Mouse (Mus musculus) kidney, adult 8-10 months (tissue): ENCODE data around the gene Lrrc75a.
"Not testable (repeated sequence)": the region's sequence is repeated elsewhere in the genome, so short reads cannot be mapped to it uniquely, and the experiment has no call there.

Experiments used
- DNase-seq, 2 experiments: peaks; one replicate each; pipeline ENCODE4 v3.0.0; 2022

The Lrrc75a gene

GRCm38 (mm10) chr11:62647661-62648590 is at the start of gene Lrrc75a:
Gene Lrrc75a (minus strand): TSS chr11:62648523.
- peak; percentile 27 for DNase-seq

GRCm38 (mm10) chr11:62695126-62695525 is 46.8 kb upstream of the Lrrc75a start:
- DNase-seq: no peak

- peak; percentile 13 to 17 for DNase-seq
Measured at GRCm38 (mm10) chr11:62693299-62694184, 45.2 kb upstream of the Lrrc75a start.

GRCm38 (mm10) chr11:62691592-62691991 is 43.3 kb upstream of the Lrrc75a start:
- no peak for DNase-seq

GRCm38 (mm10) chr11:62679954-62680353 is 31.6 kb upstream of the Lrrc75a start:
- no peak for DNase-seq

- no peak for DNase-seq
Measured at GRCm38 (mm10) chr11:62678778-62679354, 30.5 kb upstream of the Lrrc75a start.

GRCm38 (mm10) chr11:62676290-62676596 is 27.9 kb upstream of the Lrrc75a start:
- DNase-seq: no peak

GRCm38 (mm10) chr11:62675480-62676289 is 27.4 kb upstream of the Lrrc75a start:
- DNase-seq: peak; percentile 62 to 68

- DNase-seq: no peak
Measured at GRCm38 (mm10) chr11:62670006-62670405, 21.7 kb upstream of the Lrrc75a start.

- no peak for DNase-seq
Measured at GRCm38 (mm10) chr11:62669471-62669870, 21.1 kb upstream of the Lrrc75a start.

- no peak for DNase-seq
Measured at GRCm38 (mm10) chr11:62668986-62669385, 20.7 kb upstream of the Lrrc75a start.

GRCm38 (mm10) chr11:62664250-62664649 is 15.9 kb upstream of the Lrrc75a start:
- DNase-seq: no peak

- no peak for DNase-seq
Measured at GRCm38 (mm10) chr11:62660885-62661284, 12.6 kb upstream of the Lrrc75a start.

- DNase-seq: no peak
Measured at GRCm38 (mm10) chr11:62652080-62652479, 3.8 kb upstream of the Lrrc75a start.

- DNase-seq: no peak
Measured at GRCm38 (mm10) chr11:62651563-62651962, 3.2 kb upstream of the Lrrc75a start.

- DNase-seq: not testable (repeated sequence)
Measured at GRCm38 (mm10) chr11:62649803-62650202, 1.5 kb upstream of the Lrrc75a start.

- peak; percentile 91 to 93 for DNase-seq
Measured at GRCm38 (mm10) chr11:62648591-62649391, 468 bp upstream of the Lrrc75a start, which contains the start of gene Mmgt2. Gene Mmgt2 (plus strand): TSS chr11:62648664.

- no peak for DNase-seq
Measured at GRCm38 (mm10) chr11:62646958-62647515, 1.3 kb downstream of the Lrrc75a start.

- DNase-seq: no peak
Measured at GRCm38 (mm10) chr11:62646495-62646843, 1.9 kb downstream of the Lrrc75a start.

GRCm38 (mm10) chr11:62645732-62646494 is 2.4 kb downstream of the Lrrc75a start:
- no peak for DNase-seq

- DNase-seq: no peak
Measured at GRCm38 (mm10) chr11:62645337-62645675, 3.0 kb downstream of the Lrrc75a start.
